Mouse (Mus musculus): ENCODE results near the gene Smarcd2. TPM values are rescaled to one million over a fixed set of nuclear protein-coding genes. Genes with fewer than 3 reads are reported as not detected.

The Smarcd2 gene
- polyA plus RNA-seq, 1 experiment from 2014 or later: 37.1 TPM

GRCm38 (mm10) chr11:106215450-106215859 is 57.3 kb downstream of the Smarcd2 start:
- H3K27me3 ChIP-seq (replicated peaks; ENCODE audit: low read depth, poor library complexity, severe bottlenecking): no peaks in the 10 kb centered on the region
- peaks cover 37% of the 10 kb centered on the region for H3K36me3 ChIP-seq (replicated peaks)
- 29% methylated on average over 7 of the region's 7 CpGs for WGBS
- H3K27ac ChIP-seq (replicated peaks): peak overlapping the region; percentile 94
- H3K4me1 ChIP-seq: peaks cover 23% of the 10 kb centered on the region
- H3K4me3 ChIP-seq: peak overlapping the region; percentile 82
- no peaks in the 10 kb centered on the region for H3K9me3 ChIP-seq
- no peak for DNase-seq (ENCODE audit: low spot score)

GRCm38 (mm10) chr11:106214856-106215255 is 57.9 kb downstream of the Smarcd2 start:
- DNase-seq (ENCODE audit: low spot score): no peak
- Histone ChIP-seq H3K4me1 (peaks cover 23% of the 10 kb centered on the region), H3K27ac (replicated peaks) (no peak overlapping the region), H3K9me3 (no peaks in the 10 kb centered on the region), H3K4me3 (peak overlapping the region; percentile 82), H3K36me3 (replicated peaks) (peaks cover 43% of the 10 kb centered on the region), H3K27me3 (replicated peaks; ENCODE audit: low read depth, poor library complexity, severe bottlenecking) (no peaks in the 10 kb centered on the region)
- 90% methylated on average over 5 of the region's 5 CpGs for WGBS

Other genes starting within 250 kb of the Smarcd2 start
- 91.2 and 93.4 TPM in 2 replicates for gene Dcaf7, start 236.1 kb downstream of the Smarcd2 start, polyA plus RNA-seq (2016; fragmentation: Nextera tagmentation; extraction: Ambion mirVana)
- 12.7 and 13.8 TPM in 2 replicates for gene Taco1, start 206.9 kb downstream of the Smarcd2 start, polyA plus RNA-seq (2016; fragmentation: Nextera tagmentation; extraction: Ambion mirVana)
- gene Map3k3, start 188.4 kb downstream of the Smarcd2 start, polyA plus RNA-seq (2016; fragmentation: Nextera tagmentation; extraction: Ambion mirVana): 20.9 and 23.9 TPM in 2 replicates
- 1.5 TPM in 1 of 2 replicates, not detected in the other for gene Gm10840, start 112.1 kb downstream of the Smarcd2 start, polyA plus RNA-seq (2016; fragmentation: Nextera tagmentation; extraction: Ambion mirVana)
- gene Limd2, start 112.1 kb downstream of the Smarcd2 start, polyA plus RNA-seq (2016; fragmentation: Nextera tagmentation; extraction: Ambion mirVana): 445 and 476 TPM in 2 replicates
- 40.0 and 40.4 TPM in 2 replicates for gene Strada, start 70.8 kb downstream of the Smarcd2 start, polyA plus RNA-seq (2016; fragmentation: Nextera tagmentation; extraction: Ambion mirVana)
- gene Ccdc47, start 56.6 kb downstream of the Smarcd2 start, polyA plus RNA-seq (2016; fragmentation: Nextera tagmentation; extraction: Ambion mirVana): 71.2 and 72.9 TPM in 2 replicates
- 107 and 108 TPM in 2 replicates for gene Ddx42, start 56.0 kb downstream of the Smarcd2 start, polyA plus RNA-seq (2016; fragmentation: Nextera tagmentation; extraction: Ambion mirVana)
- 85.3 and 92.0 TPM in 2 replicates for gene Ftsj3, start 16.9 kb downstream of the Smarcd2 start, polyA plus RNA-seq (2016; fragmentation: Nextera tagmentation; extraction: Ambion mirVana)
- 419 and 430 TPM in 2 replicates for gene Psmc5, start 16.8 kb downstream of the Smarcd2 start, polyA plus RNA-seq (2016; fragmentation: Nextera tagmentation; extraction: Ambion mirVana)
- gene Tcam1, start 3.7 kb upstream of the Smarcd2 start, polyA plus RNA-seq (2016; fragmentation: Nextera tagmentation; extraction: Ambion mirVana): 0.21 and 0.28 TPM in 2 replicates
- not detected in 2 replicates for gene Gh, start 28.9 kb upstream of the Smarcd2 start, polyA plus RNA-seq (2016; fragmentation: Nextera tagmentation; extraction: Ambion mirVana)
- gene Cd79b, start 41.8 kb upstream of the Smarcd2 start, polyA plus RNA-seq (2016; fragmentation: Nextera tagmentation; extraction: Ambion mirVana): 0.91 and 1.7 TPM in 2 replicates
- gene Scn4a, start 80.3 kb upstream of the Smarcd2 start, polyA plus RNA-seq (2016; fragmentation: Nextera tagmentation; extraction: Ambion mirVana): 0.04 and 0.10 TPM in 2 replicates
- gene Prr29, start 92.5 kb upstream of the Smarcd2 start, polyA plus RNA-seq (2016; fragmentation: Nextera tagmentation; extraction: Ambion mirVana): not detected in 2 replicates
- 16.9 and 20.6 TPM in 2 replicates for gene Icam2, start 115.1 kb upstream of the Smarcd2 start, polyA plus RNA-seq (2016; fragmentation: Nextera tagmentation; extraction: Ambion mirVana)
- gene Ern1, start 214.9 kb upstream of the Smarcd2 start, polyA plus RNA-seq (2016; fragmentation: Nextera tagmentation; extraction: Ambion mirVana): 5.4 and 5.5 TPM in 2 replicates

All from embryonic facial prominence, embryonic 10.5 days (tissue).